Mouse (Mus musculus) thymus, adult 2 months (tissue): ENCODE data around the gene Gga2.
A peak's percentile ranks its signal among the peaks of the same experiment; 100 is the strongest.

Experiments used
- CTCF ChIP-seq: fragments of 200-500 bp; IDR thresholded peaks from 2 replicates; pipeline ENCODE4 v1.5.1; 2012; ENCODE audit warnings: mild to moderate bottlenecking, control low read depth, low read length, moderate library complexity, borderline replicate concordance; ENCODE audit not compliant: control insufficient read depth, poor library complexity, insufficient read depth; ENCODE audit errors: extremely low read depth
- POLR2A ChIP-seq: fragments of 200-500 bp; IDR thresholded peaks from 2 replicates; pipeline ENCODE4 v1.6.1; 2012; ENCODE audit warnings: mild to moderate bottlenecking, low read length, control low read depth, moderate library complexity; ENCODE audit not compliant: control insufficient read depth, poor library complexity, insufficient read depth; ENCODE audit errors: extremely low read depth

GRCm38 (mm10) chr7:122066945-122067516 lies 46.0 kb upstream of the Gga2 start, which contains the start of the genes Ubfd1 and Ears2:
- TF ChIP-seq POLR2A, result no peak; the same call in 1 of the 2 replicates
- 0 out of 2 replicates have a peak, but pooled peaks have one; percentile 40 for TF ChIP-seq CTCF
